Comparison of ENCODE assay signal across 19 mouse cellular contexts in genomic region chr10:120597320-120597887, GRCm38 (mm10).
DNase-seq lines count a peak whose midpoint lies in the region; ATAC-seq and TF ChIP-seq lines count a peak whose summit lies in the region.
"Had no signal": no experiment of that assay in that cellular context is flagged by ENCODE, and none has a peak within 500 bp of the region (broad histone marks: within the 10 kb centered on the region; RNA-seq: fewer than 3 reads in every experiment).

No protein-coding gene starts in this region.

- H3K9me3 ChIP-seq in kidney, postnatal 0 days (replicated peaks; ENCODE audit: low read length), result no peaks in the 10 kb centered on the region
- no peaks in the 10 kb centered on the region for H3K9me3 ChIP-seq in kidney, embryonic 14.5 days (ENCODE audit: control insufficient read depth, low read length)
- H3K9me3 ChIP-seq in embryonic facial prominence, embryonic 10.5 days, result peaks cover 2% of the 10 kb centered on the region; the same call in 1 of the 2 replicates
- H3K9me3 ChIP-seq: liver, embryonic 13.5 days; neural tube, embryonic 13.5 days had no signal

- intact Hi-C loops in gastrocnemius, postnatal 14 days (cut with DNase I; ENCODE audit: low total_unique reads), result no loop called here

- 38% methylated on average over 9 of the region's 9 CpGs for WGBS in kidney, postnatal 0 days
- 40% methylated on average over 9 of the region's 9 CpGs for WGBS in kidney, embryonic 14.5 days
- 56% methylated on average over 9 of the region's 9 CpGs for WGBS in embryonic facial prominence, embryonic 10.5 days

- no peaks in the 10 kb centered on the region for H3K4me1 ChIP-seq in kidney, postnatal 0 days (replicated peaks; ENCODE audit: insufficient read depth, low read length)
- no peaks in the 10 kb centered on the region; the same call in 1 of the 2 replicates for H3K4me1 ChIP-seq in kidney, embryonic 14.5 days (ENCODE audit: control insufficient read depth, insufficient read depth, low read length)
- H3K4me1 ChIP-seq in embryonic facial prominence, embryonic 10.5 days, result peaks cover 6% of the 10 kb centered on the region; the same call in 1 of the 2 replicates
- H3K4me1 ChIP-seq: liver, embryonic 13.5 days; neural tube, embryonic 13.5 days had no signal

- no peaks in the 10 kb centered on the region for H3K36me3 ChIP-seq in kidney, postnatal 0 days (ENCODE audit: insufficient read depth, low read length)
- H3K36me3 ChIP-seq in kidney, embryonic 14.5 days (ENCODE audit: control insufficient read depth, insufficient read depth, low read length), result no peaks in the 10 kb centered on the region
- no peaks in the 10 kb centered on the region for H3K36me3 ChIP-seq in embryonic facial prominence, embryonic 10.5 days (replicated peaks)
- H3K36me3 ChIP-seq: G1E; heart, embryonic 13.5 days; limb, embryonic 12.5 days; liver, embryonic 13.5 days; neural tube, embryonic 13.5 days had no signal

- H3K27ac ChIP-seq in kidney, postnatal 0 days, result no peak overlapping the region
- H3K27ac ChIP-seq in kidney, embryonic 14.5 days (ENCODE audit: low read depth, low read length), result no peak overlapping the region
- H3K27ac ChIP-seq in embryonic facial prominence, embryonic 10.5 days (replicated peaks), result no peak overlapping the region
- H3K27ac ChIP-seq: heart, embryonic 13.5 days; hindbrain, postnatal 0 days; limb, embryonic 12.5 days; liver, embryonic 13.5 days; neural tube, embryonic 13.5 days had no signal

- H3K27me3 ChIP-seq in kidney, postnatal 0 days (ENCODE audit: insufficient read depth, low read length), result no peaks in the 10 kb centered on the region
- no peaks in the 10 kb centered on the region for H3K27me3 ChIP-seq in kidney, embryonic 14.5 days (ENCODE audit: control insufficient read depth, insufficient read depth, low read length)
- H3K27me3 ChIP-seq in embryonic facial prominence, embryonic 10.5 days (replicated peaks; ENCODE audit: low read depth, poor library complexity, severe bottlenecking), result no peaks in the 10 kb centered on the region
- H3K27me3 ChIP-seq: heart, embryonic 13.5 days; limb, embryonic 12.5 days; liver, embryonic 13.5 days; neural tube, embryonic 13.5 days had no signal

- peak; percentile 52 for DNase-seq in embryo, embryonic 11 days
- no peak for DNase-seq in embryo, embryonic 9.5 days (ENCODE audit: extremely low spot score)
- peak; percentile 55 for DNase-seq in kidney, postnatal 0 days (ENCODE audit: low spot score)
- peak; percentile 32 for DNase-seq in embryonic facial prominence, embryonic 10.5 days (ENCODE audit: low spot score)
- DNase-seq in lung, postnatal 36 days, result peak; percentile 9
- DNase-seq in B cell, adult 2 months, result no peak
- no peak for DNase-seq in gastrocnemius, postnatal 14 days
- DNase-seq: adrenal gland, postnatal 14 days; cerebellum, postnatal 10 days; kidney, adult 9 months; liver, embryonic 13.5 days; midbrain, embryonic 14.5 days; thymus, adult 2 months had no signal

- H3K4me3 ChIP-seq in kidney, postnatal 0 days (replicated peaks; ENCODE audit: low read depth, low read length), result no peak overlapping the region
- no peak overlapping the region for H3K4me3 ChIP-seq in kidney, embryonic 14.5 days (ENCODE audit: low read length)
- H3K4me3 ChIP-seq in embryonic facial prominence, embryonic 10.5 days, result no peak overlapping the region
- H3K4me3 ChIP-seq: heart, embryonic 13.5 days; limb, embryonic 12.5 days; liver, embryonic 13.5 days; neural tube, embryonic 13.5 days had no signal

- no peak overlapping the region for H3K4me2 ChIP-seq in kidney, postnatal 0 days (ENCODE audit: low read length)
- no peak overlapping the region for H3K4me2 ChIP-seq in kidney, embryonic 14.5 days (replicated peaks; ENCODE audit: low read depth, low read length)
- H3K4me2 ChIP-seq: heart, embryonic 13.5 days; limb, embryonic 12.5 days; liver, embryonic 13.5 days; neural tube, embryonic 13.5 days had no signal

- no peak overlapping the region for H3K9ac ChIP-seq in kidney, postnatal 0 days (ENCODE audit: low read depth, low read length)
- H3K9ac ChIP-seq in kidney, embryonic 14.5 days (ENCODE audit: low read depth, low read length), result no peak overlapping the region
- H3K9ac ChIP-seq: heart, embryonic 13.5 days; limb, embryonic 12.5 days; liver, embryonic 13.5 days; neural tube, embryonic 13.5 days had no signal

- no peak; the same call in 1 of the 2 replicates for ATAC-seq in kidney, postnatal 0 days (replicated peaks; ENCODE audit: low FRiP score, low read depth)
- no peak for ATAC-seq in kidney, embryonic 14.5 days (ENCODE audit: low FRiP score, low TSS enrichment)
- ATAC-seq: hindbrain, postnatal 0 days had no signal

- no peak for TF ChIP-seq CTCF in kidney, postnatal 0 days (IDR thresholded peaks at IDR 0.05; ENCODE audit: low read depth)

Comparison
In these comparisons a context has a peak if more than half of its experiments do, and no peak if none do; other contexts are left out.
1. DNase-seq: peak in embryo, embryonic 11 days (single experiment), kidney, postnatal 0 days (single experiment), embryonic facial prominence, embryonic 10.5 days (single experiment) and lung, postnatal 36 days (single experiment); none in embryo, embryonic 9.5 days (single experiment), B cell, adult 2 months (0 of 2) and gastrocnemius, postnatal 14 days (single experiment).